Mouse (Mus musculus): ENCODE measurements around the gene Phkg1.
A peak's percentile ranks its signal among the peaks of the same experiment; 100 is the strongest.
"Not testable (repeated sequence)": the region's sequence is repeated elsewhere in the genome, so short reads cannot be mapped to it uniquely, and the experiment has no call there.

Phkg1 gene

GRCm38 (mm10) chr5:129908242-129908965 is 10.1 kb upstream of the Phkg1 start, which contains the start of gene Nupr1l:
TSS of gene Nupr1l (plus strand) at chr5:129908540.
- peak; percentile 71 for DNase-seq (ENCODE audit: low read depth, low spot score)

DNA sequence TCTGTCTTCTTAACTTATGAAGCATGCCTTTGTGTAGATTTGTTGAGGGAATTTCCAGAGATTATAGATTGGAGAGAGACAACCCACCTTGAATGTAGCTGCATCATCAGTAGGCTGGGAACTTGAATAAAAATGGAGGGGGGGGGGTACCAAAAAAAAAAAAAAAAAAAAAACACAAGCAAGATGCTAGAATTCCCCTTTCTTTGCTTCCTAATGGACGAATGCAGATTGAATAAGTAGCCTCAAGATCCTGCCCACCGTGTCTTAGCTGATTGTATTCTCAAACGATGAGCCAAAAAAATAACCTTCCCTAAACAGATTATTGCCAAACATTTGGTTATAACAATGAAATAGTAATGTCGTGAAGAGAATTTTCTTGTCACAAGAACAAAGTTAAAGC is 9.4 kb upstream of the Phkg1 start:
- no peak for DNase-seq (ENCODE audit: low read depth, low spot score)

- DNase-seq (ENCODE audit: low read depth, low spot score) = peak; percentile 85
These were observed 2.9 kb downstream of the Phkg1 start, which contains the start of gene Zbed5 for GRCm38 (mm10) chr5:129895198-129896088. TSS of gene Zbed5 (plus strand) at chr5:129895723.

GRCm38 (mm10) chr5:129890390-129890789 is 8.0 kb downstream of the Phkg1 start:
- not testable (repeated sequence) for DNase-seq (ENCODE audit: low read depth, low spot score)

DNA sequence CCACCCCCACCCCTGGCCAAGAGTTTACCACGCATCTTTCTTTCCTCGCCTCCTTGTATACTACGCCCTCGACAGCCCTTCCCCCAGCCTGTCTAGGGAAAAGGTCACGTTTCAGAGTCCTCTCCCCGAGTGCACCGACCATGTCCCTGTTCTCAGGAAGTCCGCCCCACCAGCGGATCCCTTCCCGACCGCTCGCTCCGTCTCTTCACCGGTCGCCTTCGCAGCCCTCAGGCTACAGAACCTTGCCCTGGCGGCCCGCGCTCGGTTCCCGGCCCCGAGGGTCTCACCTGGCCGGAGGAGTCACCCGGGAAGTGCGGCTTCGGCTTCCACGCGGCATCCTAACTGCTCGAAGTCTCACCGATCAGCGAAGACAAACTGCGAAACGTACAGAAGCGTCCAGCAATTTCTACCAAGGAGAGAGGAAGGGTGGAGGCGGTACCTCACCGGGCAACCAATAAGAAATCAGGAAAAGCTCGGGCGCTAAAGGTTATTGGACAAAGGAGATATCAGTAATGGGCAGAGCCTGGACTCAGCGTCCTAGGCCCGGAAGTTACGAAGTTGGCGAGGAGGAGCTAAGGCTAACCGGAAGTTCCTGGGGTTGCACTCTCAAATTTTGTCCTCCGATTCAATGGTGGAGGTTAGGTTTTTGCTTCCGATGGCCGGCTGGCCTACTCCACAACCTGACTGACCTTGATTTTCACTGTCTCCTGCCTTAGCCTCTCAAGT is 11.3 kb downstream of the Phkg1 start, which contains the start of gene Chchd2:
Gene Chchd2 (minus strand): TSS at position 560 of the 726 bp plus-strand sequence.
- DNase-seq (ENCODE audit: low read depth, low spot score) = peak; percentile 98

DNA sequence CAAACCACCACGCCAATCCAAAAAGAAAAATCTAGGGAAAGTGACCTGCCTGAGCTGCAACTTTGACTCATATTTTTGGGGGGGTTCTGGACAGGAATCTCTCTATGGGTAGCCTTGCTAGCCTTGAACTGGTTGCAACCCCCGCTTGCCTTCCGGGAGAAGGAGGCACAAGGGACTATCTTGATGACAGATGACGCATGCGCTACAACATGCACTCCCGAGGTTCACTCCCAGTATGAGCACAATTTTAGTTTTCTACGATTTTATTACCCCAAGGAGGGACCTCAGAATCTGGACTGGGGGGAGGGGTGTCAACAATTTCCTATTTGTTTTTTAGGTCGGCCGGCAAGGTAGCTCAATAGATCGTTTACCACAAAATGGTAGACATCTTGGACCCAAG is 12.1 kb downstream of the Phkg1 start:
- DNase-seq (ENCODE audit: low read depth, low spot score) = no peak

GRCm38 (mm10) chr5:129879888-129880287 is 18.5 kb downstream of the Phkg1 start:
- DNase-seq (ENCODE audit: low read depth, low spot score) = no peak

DNA sequence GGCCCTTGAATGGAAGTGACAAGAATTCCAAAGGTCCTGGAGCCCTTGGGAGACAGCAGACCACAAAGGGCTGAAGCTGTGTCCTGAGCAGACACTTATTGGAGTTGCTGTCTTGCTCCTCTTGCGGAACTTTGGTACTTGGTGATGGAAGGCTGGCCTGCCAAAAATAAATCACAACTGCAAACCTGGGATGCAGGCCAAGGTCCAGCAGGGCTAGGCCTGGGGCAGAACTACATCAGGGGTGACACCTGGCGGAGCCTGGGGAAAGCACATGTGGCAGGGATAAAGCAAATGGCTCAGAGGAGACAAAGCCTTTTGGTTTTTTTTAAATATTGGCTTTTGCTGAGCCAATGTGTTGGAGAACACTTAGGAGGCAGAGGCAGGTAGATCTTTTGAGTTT is 19.4 kb downstream of the Phkg1 start:
- no peak for DNase-seq (ENCODE audit: low read depth, low spot score)

GRCm38 (mm10) chr5:129877731-129878455 is 20.5 kb downstream of the Phkg1 start:
- no peak for DNase-seq (ENCODE audit: low read depth, low spot score)

- DNase-seq (ENCODE audit: low read depth, low spot score) = no peak
These were observed 23.3 kb downstream of the Phkg1 start for GRCm38 (mm10) chr5:129875098-129875497.

DNA sequence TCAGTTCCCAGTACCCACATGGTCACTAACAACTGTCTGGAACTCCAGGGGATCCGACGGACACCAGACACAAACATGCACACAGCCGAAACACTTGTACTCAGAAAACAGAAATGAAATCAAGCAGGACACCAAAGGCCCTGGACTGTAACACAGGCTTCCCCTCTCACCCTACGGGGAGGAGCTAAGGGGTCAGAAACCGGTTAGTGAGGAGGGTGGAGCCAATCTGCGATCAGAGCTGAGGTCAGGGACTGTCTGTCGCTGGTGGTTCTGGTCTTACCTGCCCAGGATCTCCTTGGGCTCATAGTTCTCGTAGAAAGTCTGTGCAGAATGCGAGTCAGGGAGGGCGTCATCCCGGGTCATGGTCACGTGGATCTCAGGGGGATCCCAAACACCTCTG is 24.4 kb downstream of the Phkg1 start:
- DNase-seq (ENCODE audit: low read depth, low spot score) = no peak

DNA sequence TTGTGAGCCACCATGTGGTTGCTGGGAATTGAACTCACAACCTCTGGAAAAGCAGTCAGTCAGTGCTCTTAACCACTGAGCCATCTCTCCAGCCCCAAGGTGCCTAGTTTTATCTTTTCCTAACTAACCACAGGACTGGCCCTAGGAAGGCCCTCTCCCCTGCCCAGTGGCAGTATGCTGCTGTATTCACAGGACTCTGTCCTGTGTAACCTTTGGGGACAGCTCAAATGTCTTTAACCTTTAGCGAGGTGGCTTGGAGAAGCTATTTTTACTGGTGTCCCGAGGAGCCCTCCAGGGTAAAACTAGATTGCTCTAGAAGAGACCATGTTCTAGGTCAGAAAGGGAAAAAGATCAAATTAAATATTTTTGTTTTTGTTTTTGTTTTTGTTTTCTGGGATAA is 27.1 kb downstream of the Phkg1 start:
- DNase-seq (ENCODE audit: low read depth, low spot score) = no peak

DNA sequence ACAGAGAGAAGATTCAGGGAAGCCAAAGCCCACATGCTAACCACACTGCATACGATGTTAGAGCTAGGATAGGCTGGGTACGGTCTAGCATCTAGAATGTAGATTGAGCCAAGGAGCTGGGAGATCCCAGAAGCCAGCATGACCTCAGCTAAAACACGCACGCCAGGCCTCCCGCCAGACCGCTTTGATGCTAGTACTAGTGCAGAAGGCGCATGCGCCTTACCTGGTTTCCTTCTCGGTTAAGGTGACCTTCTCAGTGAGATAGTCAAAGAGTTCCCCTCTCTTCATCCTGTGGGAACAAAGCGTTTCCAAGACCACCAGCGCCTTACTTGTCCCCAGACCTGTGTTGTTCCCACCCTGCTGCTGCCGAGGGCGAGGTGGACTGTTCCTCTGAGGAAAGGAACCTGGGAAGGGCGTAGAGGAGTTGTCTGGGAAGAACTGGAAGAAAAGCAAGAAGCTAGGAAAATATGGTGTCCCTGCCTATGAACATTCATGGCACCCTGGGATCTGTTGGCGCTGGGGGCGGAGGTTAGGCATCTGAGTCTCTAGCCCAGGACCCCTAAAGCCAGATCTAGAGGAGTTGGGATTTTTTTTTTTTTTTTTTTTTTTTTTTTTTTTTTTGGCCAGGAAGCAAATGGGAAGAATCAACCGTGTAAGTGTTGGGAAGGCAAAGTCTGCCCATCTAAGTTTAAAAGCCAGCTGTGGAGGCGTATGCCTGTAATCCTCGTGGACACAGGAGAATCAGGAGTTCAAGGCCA is 28.9 kb downstream of the Phkg1 start:
- no peak for DNase-seq (ENCODE audit: low read depth, low spot score)

DNA sequence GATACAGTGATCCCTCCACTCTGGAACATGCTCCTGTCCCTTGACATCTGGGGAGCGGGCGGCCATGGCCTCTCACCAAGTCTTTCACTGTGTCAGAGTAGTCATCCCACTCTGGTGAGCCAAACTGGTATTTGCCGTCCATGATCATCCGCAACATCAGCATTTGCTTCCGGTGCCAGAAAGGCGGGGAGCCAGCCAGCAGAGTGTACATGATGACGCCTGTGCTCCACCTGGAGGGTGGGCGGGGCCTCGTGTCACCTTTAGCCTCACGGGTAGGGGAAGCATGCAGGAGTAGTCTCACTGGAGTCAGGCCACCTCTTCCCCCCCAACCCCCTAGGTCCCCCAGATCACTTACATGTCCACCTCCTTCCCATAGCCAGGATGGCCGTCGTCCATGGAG is 32.5 kb downstream of the Phkg1 start:
- DNase-seq (ENCODE audit: low read depth, low spot score) = no peak

- no peak for DNase-seq (ENCODE audit: low read depth, low spot score)
These were observed 33.9 kb downstream of the Phkg1 start for GRCm38 (mm10) chr5:129864467-129864866.

DNA sequence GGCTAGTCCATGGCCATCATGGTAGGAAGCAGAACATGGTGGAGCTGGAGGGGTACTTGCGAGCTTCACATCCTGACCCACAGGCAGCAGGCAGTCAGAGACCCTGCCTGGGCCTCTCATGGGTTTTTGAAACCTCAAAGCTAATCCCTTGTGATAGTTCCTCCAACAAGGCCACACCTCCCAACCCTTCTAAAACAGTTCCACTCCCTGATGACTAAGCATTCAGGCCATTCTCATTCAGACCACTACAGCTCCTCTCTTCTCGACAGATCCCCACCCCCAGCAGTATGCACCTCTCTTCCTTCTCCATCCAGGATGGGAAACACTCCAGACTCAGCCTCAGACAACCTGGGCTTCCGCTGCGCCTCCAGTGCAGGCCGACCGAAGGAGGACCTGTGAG is 36.0 kb downstream of the Phkg1 start:
- DNase-seq (ENCODE audit: low read depth, low spot score) = no peak

DNA sequence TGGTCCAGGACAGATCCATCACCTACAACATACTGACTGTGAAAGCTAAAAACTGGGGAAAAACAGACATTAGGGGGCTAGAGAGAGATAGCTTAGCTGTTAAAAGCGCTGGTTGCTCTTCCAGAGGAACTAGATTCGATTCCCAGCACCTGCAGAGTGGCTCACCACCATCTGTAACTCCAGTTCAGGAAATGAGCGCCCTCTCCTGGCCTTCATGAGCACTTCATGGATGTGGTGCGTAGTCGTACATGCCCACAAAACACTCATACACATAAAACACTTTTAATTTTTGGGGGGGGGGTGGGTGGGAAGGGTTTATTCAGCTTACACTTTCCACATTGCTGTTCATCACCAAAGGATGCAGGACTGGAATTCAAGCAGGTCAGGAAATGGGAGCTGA is 41.9 kb downstream of the Phkg1 start:
- no peak for DNase-seq (ENCODE audit: low read depth, low spot score)

DNA sequence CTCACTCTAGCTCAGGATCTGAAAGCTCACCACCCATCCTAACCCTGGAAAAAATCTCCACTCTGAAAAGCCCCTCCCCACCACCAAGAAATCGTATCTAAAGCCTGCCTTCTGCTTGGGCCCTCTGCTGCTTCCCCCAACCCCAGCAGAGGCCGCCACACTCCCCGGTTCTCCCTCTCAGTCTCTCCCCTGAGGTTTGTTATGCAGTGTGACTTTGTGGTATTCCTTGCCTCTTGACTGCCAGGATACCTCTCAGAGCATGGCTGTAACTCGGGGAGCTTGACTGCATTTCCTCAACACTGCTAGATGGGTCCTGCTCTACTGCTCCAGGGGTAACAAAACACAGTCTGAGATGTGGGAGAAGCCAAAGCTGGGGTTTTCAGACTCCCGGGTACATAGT is 43.2 kb downstream of the Phkg1 start:
- no peak for DNase-seq (ENCODE audit: low read depth, low spot score)

- no peak for DNase-seq (ENCODE audit: low read depth, low spot score)
These were observed 50.9 kb downstream of the Phkg1 start for GRCm38 (mm10) chr5:129847558-129847820.

GRCm38 (mm10) chr5:129846752-129847557 is 51.4 kb downstream of the Phkg1 start, which contains the start of gene Sumf2:
TSS of gene Sumf2 (plus strand) at chr5:129846986.
- peak; percentile 84 for DNase-seq (ENCODE audit: low read depth, low spot score)
